Mouse (Mus musculus): ENCODE results near the gene Pheta2. TPM values are rescaled to one million over a fixed set of nuclear protein-coding genes. Genes with fewer than 3 reads are reported as not detected.

The Pheta2 gene
- polyA plus RNA-seq, 1 experiment = 0.02 TPM

DNA sequence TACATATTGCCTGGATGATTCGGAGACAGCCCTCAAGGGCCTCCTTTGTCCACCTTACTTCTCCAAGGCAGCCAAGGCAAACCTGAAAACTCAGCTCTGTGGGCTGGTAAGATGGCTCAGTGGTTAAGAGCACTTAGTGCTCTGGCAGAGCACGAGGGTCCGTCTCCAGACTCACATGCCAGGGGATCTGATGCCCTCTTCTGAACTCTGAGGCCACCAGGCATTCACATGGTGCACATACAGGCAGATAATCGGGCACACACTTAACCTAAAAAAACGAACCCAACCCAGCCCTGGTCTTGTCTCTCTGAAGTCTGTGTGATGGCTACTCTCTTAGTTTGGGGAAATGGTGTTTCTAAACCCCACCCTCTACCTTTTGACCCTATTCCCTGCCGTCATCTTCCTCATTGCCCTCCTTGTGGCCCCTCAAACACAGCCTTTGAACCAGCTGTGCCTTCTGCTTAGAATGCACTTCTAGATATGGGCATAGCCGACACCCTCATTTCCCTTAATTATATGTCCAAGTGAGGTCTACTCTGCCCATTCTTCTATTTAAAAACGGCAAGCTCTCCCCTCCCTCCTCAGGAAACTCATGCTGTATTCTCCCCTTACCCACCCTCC is 1.0 kb downstream of the Pheta2 start:
- Histone ChIP-seq H3K4me3 (ENCODE audit: insufficient read depth, poor library complexity, severe bottlenecking) (no peak overlapping the region), H3K79me3 (ENCODE audit: low read depth) (no peaks in the 10 kb centered on the region), H3K27me3 (ENCODE audit: control insufficient read depth, insufficient read depth, insufficient read length) (no peaks in the 10 kb centered on the region), H3ac (ENCODE audit: control insufficient read depth, insufficient read length, low read depth) (no peak overlapping the region), H3K79me2 (ENCODE audit: control insufficient read depth, insufficient read depth) (peaks cover 10% of the 10 kb centered on the region), H3K36me3 (ENCODE audit: control insufficient read depth, insufficient read depth) (peaks cover 9% of the 10 kb centered on the region)
- no peak for TF ChIP-seq CEBPB (IDR thresholded peaks at IDR 0.05; ENCODE audit: low read depth)
- TF ChIP-seq MYOG (IDR thresholded peaks at IDR 0.05; ENCODE audit: control insufficient read depth, extremely low read depth, insufficient read length) = no peak
- no peak for TF ChIP-seq USF1 (IDR thresholded peaks at IDR 0.05; ENCODE audit: low read depth)
- no peak for TF ChIP-seq FOSL1 (IDR thresholded peaks at IDR 0.05; ENCODE audit: insufficient read depth, low read length, poor library complexity, severe bottlenecking)
- no peak for TF ChIP-seq CTCF (IDR thresholded peaks at IDR 0.05; ENCODE audit: control insufficient read depth, insufficient read depth, insufficient read length)
- TF ChIP-seq MAX (IDR thresholded peaks at IDR 0.05) = no peak
- TF ChIP-seq MYOD1 (IDR thresholded peaks at IDR 0.05; ENCODE audit: control insufficient read depth, insufficient read length, low read depth) = no peak

DNA sequence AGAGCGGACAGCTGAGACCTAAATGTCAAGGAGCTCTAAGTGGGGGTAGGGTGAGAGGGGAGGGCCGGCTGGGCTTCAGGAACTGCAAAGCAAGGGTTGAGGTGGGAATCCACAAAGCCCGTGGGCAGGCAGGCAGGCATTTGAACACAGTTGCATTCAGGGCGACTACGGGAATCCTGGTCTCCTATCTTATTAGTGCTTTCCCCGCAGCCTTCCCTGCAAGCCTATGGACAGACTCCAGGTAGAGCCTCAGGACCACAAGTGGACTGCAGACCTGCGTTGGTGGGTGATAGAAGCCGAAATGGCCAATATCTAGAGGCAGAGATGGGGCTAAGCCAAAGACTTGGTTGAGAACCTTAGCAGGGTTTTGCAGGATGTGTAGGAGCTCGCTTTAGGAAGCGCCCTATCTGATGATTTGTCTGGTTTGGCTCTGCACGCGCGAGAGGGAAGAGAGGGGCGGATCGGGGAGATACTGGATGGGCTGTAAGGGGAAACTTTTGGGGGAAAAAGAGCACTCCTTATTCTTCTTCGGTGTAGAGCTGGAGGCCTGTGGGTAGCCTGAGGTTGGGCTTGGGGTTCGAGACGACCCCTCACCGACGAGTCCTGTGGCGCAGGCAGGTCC is 1.8 kb downstream of the Pheta2 start:
- no peaks in the 10 kb centered on the region for H3K79me3 ChIP-seq (ENCODE audit: low read depth)
- TF ChIP-seq MAX (IDR thresholded peaks at IDR 0.05) (no peak), MYOG (IDR thresholded peaks at IDR 0.05; ENCODE audit: control insufficient read depth, extremely low read depth, insufficient read length) (no peak), CEBPB (IDR thresholded peaks at IDR 0.05; ENCODE audit: low read depth) (no peak), MYOD1 (IDR thresholded peaks at IDR 0.05; ENCODE audit: control insufficient read depth, insufficient read length, low read depth) (no peak), USF1 (IDR thresholded peaks at IDR 0.05; ENCODE audit: low read depth) (no peak), CTCF (IDR thresholded peaks at IDR 0.05; ENCODE audit: control insufficient read depth, insufficient read depth, insufficient read length) (no peak), FOSL1 (IDR thresholded peaks at IDR 0.05; ENCODE audit: insufficient read depth, low read length, poor library complexity, severe bottlenecking) (no peak)
- no peak overlapping the region for H3ac ChIP-seq (ENCODE audit: control insufficient read depth, insufficient read length, low read depth)
- peaks cover 2% of the 10 kb centered on the region for H3K36me3 ChIP-seq (ENCODE audit: control insufficient read depth, insufficient read depth)
- no peak overlapping the region for H3K4me3 ChIP-seq (ENCODE audit: insufficient read depth, poor library complexity, severe bottlenecking)
- H3K79me2 ChIP-seq (ENCODE audit: control insufficient read depth, insufficient read depth) = peaks cover 10% of the 10 kb centered on the region
- H3K27me3 ChIP-seq (ENCODE audit: control insufficient read depth, insufficient read depth, insufficient read length) = no peaks in the 10 kb centered on the region

DNA sequence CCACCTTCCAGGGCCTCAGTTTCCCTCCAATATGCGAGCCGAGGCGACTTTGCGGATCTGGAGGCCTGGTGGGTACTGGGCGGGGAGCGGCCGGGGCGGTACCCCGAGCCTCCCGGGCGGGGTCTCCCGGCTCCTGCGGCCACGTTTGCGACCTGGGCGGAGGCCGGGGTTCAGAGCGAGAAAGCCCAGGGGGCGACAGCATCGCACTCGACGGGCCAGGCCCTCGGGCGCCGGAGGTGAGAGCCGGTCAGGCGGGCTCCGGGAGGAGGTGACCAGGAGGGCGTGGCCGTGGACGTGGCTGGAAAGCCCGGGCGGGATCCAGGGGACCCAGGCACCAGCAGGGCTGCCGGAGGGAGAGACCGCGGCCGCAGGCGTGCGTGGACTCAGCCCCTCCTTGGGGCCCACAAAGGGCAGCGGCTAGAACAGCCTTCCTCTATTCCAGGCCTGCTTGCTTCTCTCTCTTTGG is 2.3 kb downstream of the Pheta2 start:
- no peaks in the 10 kb centered on the region for H3K79me3 ChIP-seq (ENCODE audit: low read depth)
- no peak overlapping the region for H3K4me3 ChIP-seq (ENCODE audit: insufficient read depth, poor library complexity, severe bottlenecking)
- no peaks in the 10 kb centered on the region for H3K36me3 ChIP-seq (ENCODE audit: control insufficient read depth, insufficient read depth)
- no peaks in the 10 kb centered on the region for H3K27me3 ChIP-seq (ENCODE audit: control insufficient read depth, insufficient read depth, insufficient read length)
- TF ChIP-seq CTCF (IDR thresholded peaks at IDR 0.05; ENCODE audit: control insufficient read depth, insufficient read depth, insufficient read length) (no peak), CEBPB (IDR thresholded peaks at IDR 0.05; ENCODE audit: low read depth) (no peak), USF1 (IDR thresholded peaks at IDR 0.05; ENCODE audit: low read depth) (no peak), MYOD1 (IDR thresholded peaks at IDR 0.05; ENCODE audit: control insufficient read depth, insufficient read length, low read depth) (no peak), MYOG (IDR thresholded peaks at IDR 0.05; ENCODE audit: control insufficient read depth, extremely low read depth, insufficient read length) (no peak), MAX (IDR thresholded peaks at IDR 0.05) (no peak), FOSL1 (IDR thresholded peaks at IDR 0.05; ENCODE audit: insufficient read depth, low read length, poor library complexity, severe bottlenecking) (no peak)
- peaks cover 10% of the 10 kb centered on the region for H3K79me2 ChIP-seq (ENCODE audit: control insufficient read depth, insufficient read depth)
- no peak overlapping the region for H3ac ChIP-seq (ENCODE audit: control insufficient read depth, insufficient read length, low read depth)

DNA sequence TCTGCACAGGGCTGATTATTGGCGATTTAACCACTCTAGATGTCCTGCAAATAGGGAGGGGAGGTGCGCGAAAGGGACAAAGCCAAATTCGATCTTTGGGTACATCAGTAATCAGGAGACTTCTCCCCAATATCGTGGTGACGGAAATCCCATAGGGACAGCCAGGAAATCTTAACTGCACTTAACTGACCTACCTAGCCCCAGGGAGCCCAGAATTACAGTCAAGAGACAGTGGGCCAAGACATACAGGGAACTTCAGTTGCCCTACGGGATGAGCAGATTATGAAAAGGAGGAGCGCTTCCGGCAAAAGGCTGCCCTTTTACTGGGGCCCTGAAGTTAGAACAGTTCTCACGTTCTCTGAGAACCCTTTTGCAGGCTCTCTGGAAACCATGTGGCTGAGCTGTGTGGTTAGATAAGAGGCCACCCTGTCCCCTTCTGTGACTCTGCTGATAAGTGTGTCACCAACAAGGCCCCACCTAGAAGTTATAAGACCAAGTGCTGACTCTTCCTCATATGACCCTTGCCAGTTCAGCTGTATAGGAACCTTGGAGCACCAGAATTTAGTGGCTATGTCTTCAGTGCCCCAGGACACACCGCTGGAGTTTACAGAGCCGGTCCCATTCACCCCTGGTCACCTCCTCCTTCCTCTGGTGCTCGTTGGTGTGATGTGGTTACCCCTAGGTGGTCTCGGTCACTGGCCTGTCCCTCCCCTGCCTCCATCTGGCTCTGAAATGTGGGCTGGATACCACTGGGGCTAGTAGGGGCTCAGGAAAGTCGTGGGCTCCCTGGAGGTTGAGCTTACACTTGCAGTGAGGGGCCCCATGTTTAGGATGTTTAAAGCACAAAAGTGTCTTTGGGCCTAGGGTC is 3.2 kb downstream of the Pheta2 start:
- Histone ChIP-seq H3K79me2 (ENCODE audit: control insufficient read depth, insufficient read depth) (peaks cover 17% of the 10 kb centered on the region), H3ac (ENCODE audit: control insufficient read depth, insufficient read length, low read depth) (no peak overlapping the region), H3K36me3 (ENCODE audit: control insufficient read depth, insufficient read depth) (no peaks in the 10 kb centered on the region), H3K4me3 (ENCODE audit: insufficient read depth, poor library complexity, severe bottlenecking) (no peak overlapping the region), H3K27me3 (ENCODE audit: control insufficient read depth, insufficient read depth, insufficient read length) (no peaks in the 10 kb centered on the region), H3K79me3 (ENCODE audit: low read depth) (peaks cover 6% of the 10 kb centered on the region)
- no peak for TF ChIP-seq CEBPB (IDR thresholded peaks at IDR 0.05; ENCODE audit: low read depth)
- no peak for TF ChIP-seq MYOG (IDR thresholded peaks at IDR 0.05; ENCODE audit: control insufficient read depth, extremely low read depth, insufficient read length)
- TF ChIP-seq CTCF (IDR thresholded peaks at IDR 0.05; ENCODE audit: control insufficient read depth, insufficient read depth, insufficient read length) = no peak
- TF ChIP-seq USF1 (IDR thresholded peaks at IDR 0.05; ENCODE audit: low read depth) = no peak
- TF ChIP-seq MYOD1 (IDR thresholded peaks at IDR 0.05; ENCODE audit: control insufficient read depth, insufficient read length, low read depth) = no peak
- TF ChIP-seq FOSL1 (IDR thresholded peaks at IDR 0.05; ENCODE audit: insufficient read depth, low read length, poor library complexity, severe bottlenecking) = no peak
- no peak for TF ChIP-seq MAX (IDR thresholded peaks at IDR 0.05)

DNA sequence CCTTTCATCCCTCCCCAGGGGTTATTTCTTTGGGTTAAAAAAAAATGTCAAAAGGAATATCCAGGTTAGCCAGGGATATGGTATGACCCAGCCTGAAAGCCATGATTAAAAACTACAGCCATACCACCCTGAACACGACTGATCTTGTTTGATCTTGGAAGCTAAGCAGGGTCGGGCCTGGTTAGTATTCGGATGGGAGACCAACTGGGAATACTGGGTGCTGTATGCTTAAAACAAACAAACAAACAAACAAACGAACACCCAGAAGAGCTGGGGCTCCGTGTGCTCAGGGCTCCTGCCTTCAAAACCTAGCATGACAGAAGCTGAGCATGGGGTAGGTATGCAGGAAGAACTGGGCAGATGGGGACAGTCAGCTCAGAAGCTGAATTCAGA is 3.8 kb downstream of the Pheta2 start:
- Histone ChIP-seq H3K4me3 (ENCODE audit: insufficient read depth, poor library complexity, severe bottlenecking) (no peak overlapping the region), H3K27me3 (ENCODE audit: control insufficient read depth, insufficient read depth, insufficient read length) (no peaks in the 10 kb centered on the region), H3K79me2 (ENCODE audit: control insufficient read depth, insufficient read depth) (peaks cover 17% of the 10 kb centered on the region), H3K36me3 (ENCODE audit: control insufficient read depth, insufficient read depth) (peaks cover 2% of the 10 kb centered on the region), H3ac (ENCODE audit: control insufficient read depth, insufficient read length, low read depth) (no peak overlapping the region), H3K79me3 (ENCODE audit: low read depth) (peaks cover 12% of the 10 kb centered on the region)
- TF ChIP-seq CEBPB (IDR thresholded peaks at IDR 0.05; ENCODE audit: low read depth) = no peak
- TF ChIP-seq MAX (IDR thresholded peaks at IDR 0.05) = no peak
- TF ChIP-seq USF1 (IDR thresholded peaks at IDR 0.05; ENCODE audit: low read depth) = no peak
- TF ChIP-seq MYOD1 (IDR thresholded peaks at IDR 0.05; ENCODE audit: control insufficient read depth, insufficient read length, low read depth) = no peak
